Mouse (Mus musculus) layer of hippocampus, postnatal 25 days (tissue): ENCODE measurements around the gene Rps8. TPM values are rescaled to one million over a fixed set of nuclear protein-coding genes. Genes with fewer than 3 reads are reported as not detected.
"Not testable (repeated sequence)": the region's sequence is repeated elsewhere in the genome, so short reads cannot be mapped to it uniquely, and the experiment has no call there.

Experiments used
- DNase-seq, 2 experiments: peaks; one replicate each; pipeline ENCODE4 v3.0.0; 2022; ENCODE audit warnings: mixed read lengths in 2 of 2, low spot score in 1 of 2; ENCODE audit errors: extremely low spot score in 1 of 2
- total RNA-seq, 2 experiments: library from RNA; stranded (reverse); gene quantifications; 2 replicates each; pipeline ENCODE4 v1.2.3; 2021

Rps8 gene
- 100 to 1,000 TPM; 437 to 521 TPM for total RNA-seq

DNA sequence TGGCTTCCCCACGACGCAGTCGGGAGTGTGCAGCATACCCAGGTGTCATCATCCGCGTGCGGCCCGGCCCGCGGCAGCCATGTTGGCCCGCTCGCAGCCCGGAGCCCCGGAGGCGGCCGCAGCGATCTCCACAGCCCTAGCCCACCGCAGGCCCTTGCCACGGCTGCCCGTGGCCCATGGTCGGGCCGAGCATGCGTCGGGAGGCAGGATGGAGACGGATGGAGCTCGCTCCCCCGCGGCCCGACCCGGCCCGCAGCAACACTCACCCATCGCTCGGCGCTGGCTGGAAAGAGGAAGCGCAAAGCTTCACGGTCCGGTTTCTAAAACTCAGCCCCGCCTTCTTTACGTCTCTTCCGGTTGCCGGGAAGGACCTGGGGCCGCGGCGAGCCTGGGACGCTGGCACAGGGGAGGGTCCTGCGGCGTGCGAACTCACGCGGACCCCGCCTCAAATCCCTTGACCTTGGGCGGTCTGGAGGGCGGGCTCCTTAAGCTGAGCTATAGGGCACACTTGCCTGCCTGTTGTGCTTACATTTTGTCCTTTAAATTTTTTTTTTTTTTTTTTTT, at the start of gene Rps8:
Rps8 (minus strand) TSS at position 452 of the 564 bp plus-strand sequence.
- DNase-seq: peak; percentile 76 to 82

DNA sequence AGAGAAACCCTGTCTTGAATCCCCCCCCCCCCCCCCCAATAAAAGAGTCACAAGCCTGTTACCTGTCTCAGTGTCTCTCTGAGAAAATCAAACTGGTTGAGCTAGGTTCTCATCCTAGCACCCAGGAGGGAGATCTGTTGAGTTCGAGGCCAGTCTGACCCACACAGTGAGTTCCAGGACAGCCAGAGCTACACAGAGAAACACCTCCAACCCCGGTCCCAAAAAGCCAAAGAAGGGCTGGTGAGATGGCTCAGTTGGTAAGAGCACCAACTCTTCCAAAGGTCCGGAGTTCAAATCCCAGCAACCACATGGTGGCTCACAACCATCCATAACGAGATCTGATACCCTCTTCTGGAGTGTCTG, 46.9 kb upstream of the Rps8 start:
- DNase-seq: no peak

DNA sequence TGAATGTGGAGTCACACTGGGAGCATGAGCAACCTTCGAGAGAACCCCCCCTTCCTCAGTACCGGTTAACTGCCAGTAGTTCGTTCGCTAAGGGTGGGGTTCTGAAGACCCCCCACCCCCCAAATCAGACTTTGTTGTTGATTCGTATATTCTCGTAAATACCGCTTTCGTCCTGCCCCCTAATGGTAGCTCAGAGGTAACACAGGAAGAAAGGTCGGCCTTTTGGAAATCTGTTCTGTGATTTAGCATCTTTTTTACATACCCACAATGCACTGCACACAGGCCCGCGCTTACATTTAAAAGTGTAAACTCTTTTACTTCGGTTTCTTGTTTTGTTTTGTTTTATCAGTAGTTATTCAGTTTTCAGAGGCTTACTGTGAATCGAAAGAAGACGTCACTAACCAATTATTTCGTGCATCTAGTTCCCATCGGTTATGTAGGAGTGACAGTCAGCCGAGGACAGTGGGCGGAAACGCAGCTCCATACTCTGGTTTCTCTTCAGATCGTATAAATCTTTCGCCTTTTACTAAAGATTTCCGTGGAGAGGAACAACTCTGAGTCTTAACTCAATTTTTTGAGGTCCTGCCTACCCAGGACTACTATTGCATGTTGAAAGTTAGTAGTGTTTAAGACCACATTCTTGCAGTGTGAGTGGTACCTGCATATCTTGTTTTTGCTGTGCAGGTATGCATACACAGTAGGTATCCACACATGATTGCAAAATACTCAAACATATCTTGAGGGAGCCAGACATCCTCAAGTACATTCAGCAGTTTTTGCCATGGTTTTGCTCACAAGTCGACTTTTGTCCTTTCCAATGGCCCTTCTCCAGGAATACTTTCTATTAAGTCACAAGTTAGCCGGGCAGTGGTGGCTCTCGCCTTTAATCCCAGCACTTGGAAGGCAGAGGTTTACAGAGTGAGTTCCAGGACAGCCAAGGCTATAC, 46.3 kb upstream of the Rps8 start:
- no peak for DNase-seq

DNA sequence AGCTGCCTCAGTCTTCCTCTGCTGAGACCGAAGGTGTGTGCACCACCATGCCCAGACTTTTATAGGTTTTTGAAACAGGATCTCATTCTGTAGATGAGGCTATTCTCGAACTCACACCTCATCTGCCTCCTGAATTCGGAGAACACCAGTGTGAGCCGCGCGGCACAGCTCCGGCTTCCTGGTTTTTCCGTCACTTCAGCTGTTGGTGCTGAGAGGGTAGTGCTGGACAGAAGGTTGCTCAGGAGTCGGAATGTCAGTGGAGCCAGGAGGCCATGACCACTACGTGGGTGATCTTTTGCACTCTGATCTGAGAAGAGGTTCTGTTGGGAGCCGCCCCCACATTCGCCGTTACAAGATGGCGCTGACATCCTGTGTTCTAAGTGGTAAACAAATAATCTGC, 35.8 kb upstream of the Rps8 start:
- no peak for DNase-seq

DNA sequence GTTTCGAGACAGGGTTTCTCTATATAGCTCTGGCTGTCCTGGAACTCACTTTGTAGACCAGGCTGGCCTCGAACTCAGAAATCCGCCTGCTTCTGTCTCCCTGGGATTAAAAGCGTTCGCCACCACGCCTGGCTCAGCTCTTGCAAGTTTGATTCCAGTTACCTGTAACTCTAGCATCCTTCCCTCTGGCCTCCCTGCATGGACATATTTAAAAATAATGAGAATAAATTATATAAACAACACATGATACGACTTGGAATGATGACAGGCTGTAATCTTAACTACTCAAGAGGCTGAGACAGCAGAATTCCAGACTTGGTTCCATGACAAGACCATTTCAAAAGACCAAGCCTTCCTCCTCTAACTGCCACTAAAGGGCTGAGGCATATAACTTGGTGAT, 34.6 kb upstream of the Rps8 start:
- DNase-seq: no peak

DNA sequence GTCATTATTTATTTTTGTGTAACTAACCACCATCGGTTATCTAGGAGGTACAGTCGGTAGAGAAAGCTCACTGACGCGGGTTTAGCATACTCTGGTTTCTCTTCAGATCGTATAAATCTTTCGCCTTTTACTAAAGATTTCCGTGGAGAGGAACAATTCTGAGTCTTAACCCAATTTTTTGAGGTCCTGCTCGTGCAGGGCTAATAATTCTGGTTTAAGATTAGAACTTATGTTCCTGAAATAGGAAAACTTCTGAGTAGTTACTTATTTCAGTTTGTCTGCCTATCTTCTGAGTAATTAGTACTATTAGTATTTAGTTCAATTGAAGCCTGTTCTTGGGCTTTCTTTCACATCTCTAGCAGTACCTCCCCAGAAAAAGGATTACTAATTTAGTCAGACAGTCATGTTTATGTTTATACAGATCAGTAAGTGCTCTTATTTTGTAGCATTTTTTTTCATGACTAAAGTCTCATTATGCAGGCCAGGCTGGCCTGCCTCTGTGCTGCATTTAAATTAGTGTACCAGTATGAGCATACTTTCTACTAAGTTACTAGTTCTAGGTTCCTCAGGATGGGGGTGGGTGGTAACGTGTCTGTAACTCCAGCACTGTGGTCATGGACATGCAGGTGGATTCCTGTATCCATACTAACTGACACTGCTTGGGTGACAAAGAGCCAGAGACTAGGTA, 34.0 kb upstream of the Rps8 start:
- peak in 1 of 2 experiments; percentile 12 for DNase-seq

DNA sequence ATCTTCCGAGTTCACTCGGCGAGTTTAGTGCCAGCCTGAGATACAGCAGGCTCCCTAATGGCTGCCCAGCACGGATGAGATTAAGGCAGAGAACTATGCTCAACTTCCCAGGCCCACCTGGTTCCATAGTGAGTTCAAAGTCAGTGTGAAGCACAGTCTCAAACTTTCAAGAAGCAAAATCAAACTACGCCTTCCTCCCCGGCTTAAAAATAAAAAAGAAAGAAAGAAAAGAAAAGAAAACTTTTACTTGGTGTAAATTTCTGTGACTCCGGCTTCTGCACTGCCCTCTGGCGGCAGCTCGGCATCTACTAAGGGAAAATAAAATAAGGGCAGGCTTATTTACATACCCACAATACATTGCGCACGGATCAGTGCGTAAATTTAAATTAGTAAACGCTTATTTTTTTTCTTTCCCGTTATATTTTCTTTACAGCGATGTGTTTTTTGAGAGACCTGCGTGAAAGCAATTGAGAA, 33.4 kb upstream of the Rps8 start:
- peak; percentile 49 to 89 for DNase-seq

DNA sequence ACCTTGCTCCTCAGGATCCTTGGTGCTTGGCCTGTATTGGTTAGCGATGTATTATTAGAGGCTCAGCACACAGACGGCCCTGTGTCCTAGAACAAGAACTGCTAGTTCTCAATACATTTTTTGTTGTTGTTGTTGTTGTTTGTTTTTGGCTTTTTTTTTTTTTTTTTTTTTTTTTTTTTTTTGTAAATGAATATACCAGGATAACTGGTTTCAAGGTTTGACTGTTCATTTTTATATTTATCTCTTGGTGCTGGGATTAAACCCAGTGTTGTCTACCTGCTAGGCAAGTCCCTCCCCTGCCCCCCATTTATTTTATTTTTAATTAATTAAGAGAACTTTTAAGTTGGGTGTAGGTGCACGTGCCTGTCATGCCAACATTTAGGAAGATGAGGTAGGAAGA, 32.9 kb upstream of the Rps8 start:
- no peak for DNase-seq

DNA sequence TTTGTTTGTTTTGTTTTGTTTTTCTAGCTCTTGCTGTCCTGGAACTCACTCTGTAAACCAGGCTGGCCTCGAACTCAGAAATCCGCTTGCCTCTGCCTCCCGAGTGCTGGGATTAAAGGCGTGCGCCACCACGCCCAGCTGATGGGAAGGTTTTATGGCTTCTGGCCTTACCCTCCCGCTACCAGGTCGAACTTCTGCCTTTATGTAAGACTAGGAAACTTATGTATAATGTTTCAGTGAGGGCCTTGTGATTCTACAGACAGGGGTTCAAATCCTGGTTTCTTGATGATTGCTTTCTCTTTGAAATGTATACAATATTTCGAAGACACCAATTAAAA, 26.7 kb upstream of the Rps8 start:
- not testable (repeated sequence) for DNase-seq

DNA sequence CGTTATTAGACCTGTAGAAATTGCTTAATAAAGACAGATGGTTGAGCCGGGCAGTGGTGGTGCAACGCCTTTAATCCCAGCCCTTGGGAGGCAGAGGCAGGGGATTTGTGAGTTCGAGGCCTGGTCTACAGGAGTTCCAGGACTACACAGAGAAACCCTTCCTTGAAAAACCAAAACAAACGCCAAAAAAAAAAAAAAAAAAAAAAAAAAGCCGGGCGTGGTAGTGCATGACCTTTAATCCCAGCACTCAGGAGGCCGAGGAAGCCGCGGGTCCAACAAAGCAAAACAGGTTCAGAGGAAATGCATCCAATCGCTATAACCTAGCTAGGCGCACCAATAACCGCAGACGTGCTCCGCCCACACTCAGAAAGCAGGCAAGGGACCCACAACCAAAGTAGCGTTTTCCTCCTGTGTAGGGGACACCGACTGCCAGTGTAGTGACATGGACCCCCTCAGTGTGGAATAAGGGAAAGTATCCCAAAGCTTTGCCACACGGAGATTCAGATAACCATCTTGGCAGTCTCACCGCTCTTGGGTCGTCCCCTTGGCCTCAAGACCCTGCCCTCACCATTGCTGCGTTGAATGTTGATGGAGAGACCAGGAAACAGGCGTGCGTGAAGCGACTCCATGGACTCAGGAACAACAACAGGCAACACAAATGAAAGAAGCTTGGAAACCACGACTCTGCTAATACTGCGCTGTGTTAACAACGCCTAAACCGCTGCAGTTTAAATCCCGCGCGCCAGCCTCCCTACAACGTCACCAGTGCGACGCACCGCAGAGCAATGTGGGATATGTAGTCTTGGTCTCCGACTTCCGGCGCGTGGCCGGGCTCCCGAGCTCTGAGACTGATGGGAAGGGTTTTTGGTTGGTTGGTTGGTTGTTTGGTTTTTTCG, 26.1 kb upstream of the Rps8 start, which contains the start of gene Kif2c:
Kif2c (minus strand) TSS at position 777 of the 896 bp plus-strand sequence.
- peak; percentile 87 to 92 for DNase-seq

DNA sequence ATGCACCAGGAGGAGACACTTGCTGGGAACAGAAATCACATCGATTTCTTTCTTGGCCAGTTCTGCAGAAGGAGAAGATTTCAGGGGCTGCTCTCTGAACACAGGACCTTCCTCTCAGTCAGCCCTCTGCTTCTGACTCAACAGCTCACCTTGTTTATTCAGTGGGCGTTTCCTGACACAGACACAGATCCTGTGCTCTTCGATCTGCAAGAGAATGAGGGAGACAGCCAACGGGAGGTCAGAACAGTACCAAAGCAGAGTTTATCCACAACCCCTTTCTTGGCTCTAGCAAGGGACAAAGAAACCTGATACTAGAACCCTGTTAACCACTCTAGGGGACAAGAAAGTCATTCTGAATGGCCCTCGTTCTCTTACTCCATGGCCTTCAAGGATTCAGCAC, 13.9 kb upstream of the Rps8 start:
- no peak for DNase-seq

DNA sequence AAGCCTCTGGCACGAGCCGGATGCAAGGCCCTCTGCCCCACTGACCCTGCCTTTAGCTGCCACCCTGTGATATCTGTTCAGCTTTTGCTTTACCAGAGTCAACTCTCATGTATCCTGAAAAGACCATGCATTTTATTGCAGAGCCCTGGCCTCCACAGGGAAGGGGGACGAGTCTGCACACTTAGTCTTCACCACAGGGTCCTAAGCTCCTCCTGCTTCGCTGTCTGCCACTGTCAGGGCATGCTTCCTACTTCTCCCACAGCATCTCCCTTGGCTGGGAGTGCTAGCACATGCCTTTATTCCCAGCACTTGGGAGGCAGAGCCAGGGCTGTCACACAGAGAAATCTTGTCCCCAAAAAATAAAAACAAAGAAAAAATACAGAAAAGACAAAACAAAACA, 5.1 kb upstream of the Rps8 start:
- DNase-seq: no peak

DNA sequence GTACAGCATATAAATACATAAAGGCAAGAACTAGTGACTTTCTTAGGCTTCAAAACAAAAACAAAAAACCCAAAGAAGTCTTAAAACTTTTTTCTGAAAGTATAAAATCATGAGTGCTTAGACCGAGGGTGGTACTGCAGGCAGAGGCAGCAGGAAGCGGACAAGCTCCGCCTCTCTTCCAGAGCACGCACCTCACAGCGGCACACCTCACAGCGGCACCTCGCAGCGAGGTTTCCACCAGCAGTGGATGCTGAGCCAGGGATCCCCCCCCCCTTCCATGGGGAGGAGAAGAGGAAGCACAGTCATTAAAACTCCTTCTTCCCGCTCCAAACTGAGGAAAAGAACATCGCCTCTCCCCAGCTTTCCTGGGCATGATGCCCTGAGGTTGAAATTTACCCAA, 3.6 kb upstream of the Rps8 start:
- no peak for DNase-seq

DNA sequence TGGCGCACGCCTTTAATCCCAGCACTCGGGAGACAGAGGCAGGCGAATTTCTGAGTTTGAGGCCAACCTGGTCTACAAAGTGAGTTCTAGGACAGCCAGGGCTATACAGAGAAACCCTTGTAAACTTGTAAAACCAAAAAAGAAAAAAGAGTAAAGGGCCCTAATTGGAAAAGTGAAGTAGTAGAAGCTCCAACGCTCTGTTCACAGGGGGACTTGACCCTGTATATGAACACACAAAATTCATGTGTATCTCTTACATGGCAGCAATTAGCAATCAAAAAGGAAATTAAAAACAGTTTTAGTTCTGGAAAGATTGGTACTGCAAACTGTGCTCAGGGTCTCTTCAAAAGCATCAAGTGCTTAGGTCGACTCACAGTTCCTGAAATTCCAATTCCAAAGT, 329 bp upstream of the Rps8 start:
- no peak for DNase-seq

DNA sequence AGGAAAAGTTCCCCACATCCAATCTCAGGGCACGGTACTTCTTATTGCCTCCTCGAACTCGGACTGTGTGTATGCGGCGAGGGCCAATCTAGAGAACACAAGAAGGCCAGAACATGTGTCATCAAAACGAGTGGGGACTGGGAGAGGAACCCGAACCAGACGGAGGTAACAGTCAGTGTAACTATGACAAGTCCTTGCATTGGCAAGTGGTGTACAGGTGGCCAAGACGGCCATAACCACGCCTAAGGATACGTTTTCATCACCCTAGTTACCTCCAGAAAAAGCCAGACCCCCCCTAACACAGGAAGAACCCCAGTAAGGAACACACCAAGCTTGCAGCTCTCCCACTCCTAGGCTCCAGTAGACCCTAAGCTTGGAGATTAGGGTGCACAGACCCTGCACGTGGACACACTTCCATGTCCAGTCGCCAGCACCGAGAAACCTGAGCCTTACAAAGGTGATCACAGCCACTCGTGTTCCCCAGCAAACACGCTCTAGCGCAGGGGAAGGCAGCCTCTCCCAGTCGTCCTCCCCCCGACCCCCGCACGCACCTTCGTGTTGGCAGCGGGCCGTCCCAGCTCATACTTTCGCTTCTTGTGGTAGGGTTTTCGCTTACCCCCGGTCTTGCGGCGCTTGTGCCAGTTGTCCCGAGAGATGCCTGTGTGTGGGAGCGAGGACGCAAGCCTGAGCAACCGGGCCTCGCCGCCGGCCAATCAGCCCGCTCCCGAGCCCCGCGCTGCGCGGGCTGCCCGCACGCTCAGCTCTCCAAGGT, 837 bp downstream of the Rps8 start:
- no peak for DNase-seq

DNA sequence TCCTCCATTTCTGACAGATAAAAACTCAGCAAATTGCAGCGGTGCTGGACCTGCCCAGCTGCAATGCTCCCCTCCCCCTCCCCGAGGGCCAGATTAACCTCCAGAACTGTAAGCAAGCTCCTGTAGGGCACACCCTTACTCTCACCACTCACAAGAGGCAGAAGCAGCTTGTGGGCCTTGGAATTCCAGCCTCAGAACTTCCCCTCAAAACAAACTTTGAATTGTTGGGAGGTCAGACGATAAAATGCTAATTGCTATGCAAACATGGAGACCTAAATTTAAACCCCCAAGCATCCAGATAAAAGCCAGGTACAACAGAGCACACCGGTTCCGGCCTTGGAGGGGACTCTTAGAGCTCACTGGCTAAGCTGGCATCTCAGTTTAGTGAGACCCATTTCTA, 3.3 kb downstream of the Rps8 start:
- DNase-seq: no peak

DNA sequence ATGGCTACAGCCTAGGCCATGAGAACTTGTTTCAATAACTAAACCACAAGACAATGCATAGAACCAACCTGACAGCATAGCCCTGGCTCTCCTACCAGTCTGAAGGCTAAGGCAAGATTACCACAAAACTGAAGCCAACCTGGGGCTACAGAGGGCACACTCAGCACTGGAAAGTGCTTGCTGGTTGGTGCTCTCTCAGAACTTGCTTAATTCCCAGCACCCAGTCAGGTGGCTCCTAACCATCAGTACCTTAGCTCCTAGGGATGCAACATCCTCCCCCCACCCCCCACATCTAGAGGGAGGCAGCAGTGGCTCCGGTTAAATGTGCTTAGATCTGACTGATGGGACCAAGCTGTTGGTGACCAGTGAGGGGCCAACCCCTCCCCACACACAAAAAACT, 4.6 kb downstream of the Rps8 start:
- DNase-seq: no peak

DNA sequence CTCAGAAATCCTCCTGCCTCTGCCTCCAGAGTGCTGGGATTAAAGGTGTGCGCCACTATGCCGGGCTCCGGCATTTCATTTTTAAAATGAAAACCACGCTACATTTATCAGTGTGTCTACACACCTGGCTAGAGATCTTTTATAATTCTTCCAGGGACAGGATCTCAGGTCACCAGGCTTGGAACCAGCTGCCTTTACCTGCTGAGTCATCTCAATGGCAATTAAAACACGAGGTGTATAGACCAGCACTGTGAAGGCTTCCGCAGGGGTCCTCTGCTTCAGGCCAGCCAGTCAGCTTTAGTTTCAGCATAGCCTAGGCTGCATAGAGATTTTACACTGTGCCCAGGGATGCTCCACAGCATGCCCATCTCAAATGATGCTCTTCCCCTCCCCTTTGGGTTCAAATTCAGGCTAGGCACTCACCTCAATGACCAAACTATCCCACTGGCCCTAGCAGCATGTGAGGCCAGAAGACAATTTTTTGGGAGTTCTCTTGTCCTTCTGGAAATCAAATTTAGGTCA, 5.8 kb downstream of the Rps8 start:
- no peak for DNase-seq
